Mouse (Mus musculus) cerebellum, postnatal 25 days (tissue): Measurements from ENCODE around the gene Ell.
A peak's percentile ranks its signal among the peaks of the same experiment; 100 is the strongest.

Experiments used
- DNase-seq, 2 experiments: peaks; one replicate each; pipeline ENCODE4 v3.0.0; 2021; ENCODE audit warnings: mixed read lengths in 2 of 2

Gene Ell

DNA sequence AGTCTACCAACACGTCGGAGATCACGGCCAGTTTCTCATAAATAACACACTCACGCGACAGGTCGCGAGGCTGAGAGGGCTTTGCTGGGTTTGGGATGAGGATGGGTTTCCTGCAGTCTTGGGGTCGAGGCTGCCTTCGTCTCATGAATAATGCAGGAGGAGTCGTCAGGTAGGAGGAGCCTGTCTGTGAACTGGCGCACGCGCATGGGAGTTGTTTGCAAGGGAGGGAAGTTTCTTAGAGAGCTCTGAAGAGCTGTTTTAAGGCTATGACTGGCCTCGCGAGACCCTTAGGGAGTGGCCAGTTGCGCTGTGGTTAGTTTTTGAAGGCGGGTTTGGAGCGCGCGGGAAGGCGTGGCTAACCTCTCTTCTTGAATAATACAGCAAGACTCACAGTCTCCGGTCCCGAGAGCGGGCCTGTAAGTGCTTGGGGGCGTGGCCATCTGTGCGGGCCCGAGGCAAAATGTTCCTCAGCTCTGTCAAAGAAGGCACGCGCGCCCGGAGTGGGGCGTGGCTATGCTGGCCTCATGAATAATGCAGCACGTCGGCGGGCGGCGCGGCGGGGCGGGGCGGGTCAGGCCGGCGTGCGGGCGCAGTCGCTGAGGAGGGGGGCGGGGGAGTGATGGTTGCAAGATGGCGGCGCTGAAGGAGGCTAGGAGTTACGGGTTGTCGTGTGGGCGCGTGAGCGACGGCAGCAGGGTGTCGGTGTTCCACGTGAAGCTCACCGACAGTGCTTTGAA is at the start of gene Ell:
TSS of gene Ell (plus strand) at position 381 of the 737 bp plus-strand sequence.
- peak; percentile 99 to 100 for DNase-seq

DNA sequence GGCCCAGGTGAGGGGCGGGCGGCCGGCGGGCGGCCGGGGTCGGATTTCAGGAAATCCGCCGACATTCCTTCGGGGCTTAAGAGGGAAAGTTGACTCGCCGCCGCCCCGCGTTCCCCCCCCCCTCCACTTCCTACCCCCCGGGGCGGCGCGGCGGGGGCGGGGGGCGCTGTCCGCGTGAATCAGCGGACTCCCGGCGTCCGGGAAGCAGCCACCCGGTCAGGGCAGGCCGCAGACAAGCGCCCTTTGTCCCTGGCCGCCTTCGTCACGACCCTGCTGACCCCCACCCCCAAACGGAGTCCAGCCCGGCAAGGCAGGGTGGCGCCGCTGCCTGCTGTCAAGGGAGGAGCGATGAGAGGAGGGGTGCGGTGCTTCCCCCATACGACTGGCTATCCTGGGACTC is 49.7 kb upstream of the Ell start:
- DNase-seq, result no peak

DNA sequence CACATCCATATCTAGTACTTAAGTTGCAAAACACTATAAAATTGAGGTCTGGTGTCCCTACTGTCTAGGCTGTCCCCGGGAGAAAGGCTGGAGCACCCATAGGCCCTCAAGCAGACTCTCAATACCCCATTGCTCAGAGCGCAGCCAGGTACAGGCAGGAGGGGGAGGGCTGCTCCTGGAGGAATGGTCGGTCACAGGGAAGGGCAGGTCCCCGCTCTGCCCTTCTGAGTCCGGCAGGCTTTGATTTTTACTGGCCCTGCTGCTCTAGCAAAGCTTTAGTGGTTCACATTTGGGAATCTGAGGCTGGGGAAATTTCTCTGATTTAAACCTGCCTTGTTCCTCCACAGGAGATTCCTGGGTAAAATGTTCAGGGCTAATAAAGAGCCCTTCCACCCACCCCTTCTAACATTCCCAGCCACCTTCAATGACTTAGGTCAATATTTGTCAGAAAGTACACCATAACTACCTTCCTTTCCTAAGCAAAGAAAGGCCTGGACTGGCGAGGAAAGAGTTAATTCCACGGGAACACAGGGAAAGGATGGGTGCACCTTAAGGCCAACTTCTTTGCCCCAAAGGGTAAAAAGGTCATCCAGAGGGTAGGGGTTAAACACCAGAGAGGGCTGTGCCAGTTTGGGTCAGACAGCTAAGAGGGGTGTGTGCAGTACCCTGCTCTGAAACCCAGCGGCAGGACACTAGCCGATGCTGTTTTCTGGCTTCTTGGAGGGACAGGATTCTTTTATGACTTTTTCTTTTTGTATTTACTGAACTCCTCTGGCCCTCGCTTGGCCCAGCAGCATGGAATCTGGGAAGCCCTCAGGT is 49.0 kb upstream of the Ell start:
- DNase-seq, result no peak

DNA sequence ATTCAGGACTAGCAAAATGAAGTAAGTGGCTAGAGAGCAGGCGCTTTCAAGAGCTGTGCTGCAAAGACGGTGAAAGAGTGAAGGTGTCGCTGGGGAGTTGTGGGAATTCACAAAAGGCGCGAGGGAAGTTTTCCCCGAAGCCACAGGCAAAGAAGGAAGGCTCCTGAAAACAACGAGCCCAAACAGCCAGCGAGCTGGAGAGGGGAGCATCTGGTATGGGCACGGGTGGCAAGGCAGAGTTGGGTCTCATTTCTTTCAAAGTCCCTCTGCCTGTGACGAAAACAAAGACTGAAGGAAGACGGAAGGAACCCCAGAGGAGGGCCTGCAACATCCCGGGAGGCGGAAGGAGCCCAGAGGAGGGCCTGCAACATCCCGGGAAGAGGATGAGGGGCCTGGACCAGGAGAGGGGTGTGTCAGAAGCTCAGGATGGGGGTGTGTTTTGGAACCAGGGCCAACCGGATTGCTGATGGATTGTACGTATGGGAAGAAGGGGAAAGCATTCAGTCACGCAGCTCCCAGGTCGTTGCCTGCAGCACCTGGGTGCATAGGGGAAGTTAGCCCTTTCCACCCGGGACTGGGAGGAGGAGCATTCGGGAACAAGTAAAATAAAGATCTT is 48.3 kb upstream of the Ell start:
- no peak for DNase-seq

DNA sequence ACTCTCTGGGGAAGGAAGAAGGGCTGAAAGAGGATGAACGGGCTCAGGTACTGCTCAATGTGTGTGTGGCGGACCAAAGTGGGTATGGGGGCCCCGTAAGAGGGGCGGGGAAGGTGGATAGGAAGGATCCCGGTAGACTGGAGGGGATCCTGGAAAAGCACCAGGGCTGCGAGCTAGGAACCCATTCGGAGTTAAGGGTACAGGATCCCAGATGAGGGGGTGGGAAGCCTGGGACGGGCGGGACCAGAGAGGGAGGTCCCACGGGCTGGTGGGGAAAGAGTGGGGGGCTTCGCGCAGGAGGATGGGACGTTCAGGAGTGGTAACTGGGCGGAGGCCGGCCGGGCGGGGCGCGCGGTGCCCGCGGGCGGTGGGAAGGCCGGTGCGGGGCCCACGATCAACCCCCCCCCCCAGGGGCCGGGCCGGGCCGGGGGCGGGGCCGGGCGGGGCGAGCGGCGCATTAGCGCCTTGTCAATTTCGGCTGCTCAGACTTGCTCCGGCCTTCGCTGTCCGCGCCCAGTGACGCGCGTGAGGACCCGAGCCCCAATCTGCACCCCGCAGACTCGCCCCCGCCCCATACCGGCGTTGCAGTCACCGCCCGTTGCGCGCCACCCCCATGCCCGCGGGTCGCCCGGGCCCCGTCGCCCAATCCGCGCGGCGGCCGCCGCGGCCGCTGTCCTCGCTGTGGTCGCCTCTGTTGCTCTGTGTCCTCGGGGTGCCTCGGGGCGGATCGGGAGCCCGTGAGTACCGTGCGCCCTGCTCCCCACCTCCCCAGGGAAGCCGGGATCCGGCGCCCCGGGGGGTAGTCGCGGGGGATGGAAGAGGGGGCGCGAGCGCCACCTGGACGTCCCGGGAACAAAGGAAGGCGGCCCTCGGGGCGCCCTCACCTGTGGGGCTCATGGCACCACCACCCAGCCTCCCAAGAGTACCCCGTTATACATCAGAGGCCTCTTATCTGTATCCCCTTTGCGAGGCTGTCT is 46.3 kb upstream of the Ell start, which contains the start of gene Crlf1:
TSS of gene Crlf1 (plus strand) at position 495 of the 977 bp plus-strand sequence.
- DNase-seq, result peak in 1 of 2 experiments; percentile 36

DNA sequence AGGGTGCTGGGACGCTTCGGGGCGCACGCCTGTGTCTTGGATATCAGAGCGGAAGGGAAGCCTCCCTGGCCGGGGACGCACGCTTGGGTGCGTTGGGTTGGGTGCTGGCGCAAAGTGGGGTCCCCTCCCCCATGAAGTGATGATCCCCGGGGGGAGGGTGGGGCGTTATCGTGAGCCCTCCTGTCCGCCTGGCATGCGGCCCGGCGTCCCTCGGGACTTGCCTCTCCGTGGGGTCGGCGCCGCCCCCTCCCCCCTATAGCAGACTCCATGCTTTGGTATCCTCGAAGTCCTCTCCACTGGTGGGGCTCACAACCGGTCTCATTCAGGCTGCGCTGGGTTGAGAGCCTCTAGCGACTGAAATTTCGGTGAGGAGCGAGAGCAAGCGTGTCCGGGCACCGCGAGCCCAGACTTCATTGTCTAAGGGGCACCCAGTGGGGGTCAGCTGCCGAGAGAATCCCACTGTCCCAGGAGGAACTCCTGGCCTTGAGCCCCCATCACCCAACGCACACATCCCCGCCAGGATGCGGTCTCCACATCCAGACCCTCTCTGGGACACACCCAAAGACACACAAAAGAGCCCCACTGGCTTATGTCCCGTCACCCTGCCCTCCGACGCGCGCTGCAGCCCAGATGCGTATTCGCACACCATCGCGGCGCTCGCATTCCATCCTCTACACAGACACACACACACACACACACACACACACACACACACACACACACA is 45.4 kb upstream of the Ell start:
- DNase-seq, result no peak

DNA sequence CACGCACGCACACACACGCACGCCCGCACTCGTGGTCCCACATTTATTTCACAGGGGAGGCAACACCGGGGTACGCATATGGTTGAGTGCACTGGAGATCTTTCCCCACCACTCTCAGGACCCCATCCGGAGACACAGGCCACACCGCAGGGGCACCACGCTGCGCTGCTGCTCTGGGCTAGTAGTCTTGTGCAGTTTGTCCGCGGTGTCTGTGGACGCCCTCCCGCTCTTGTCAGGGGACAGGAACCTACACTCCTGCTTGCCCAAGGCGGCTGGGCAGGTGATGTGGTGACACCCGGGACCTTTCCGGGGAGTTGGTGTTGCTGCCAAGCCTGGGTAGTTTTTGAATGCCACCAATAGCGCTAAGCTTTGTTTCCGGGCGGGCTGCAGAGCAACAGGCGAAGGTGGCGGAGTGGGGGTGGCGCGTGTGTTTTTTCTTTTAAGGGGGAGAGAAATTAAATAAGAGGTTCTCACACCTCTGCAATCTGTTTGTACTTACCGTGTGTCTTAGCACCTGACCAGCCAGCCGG is 44.8 kb upstream of the Ell start:
- no peak for DNase-seq

DNA sequence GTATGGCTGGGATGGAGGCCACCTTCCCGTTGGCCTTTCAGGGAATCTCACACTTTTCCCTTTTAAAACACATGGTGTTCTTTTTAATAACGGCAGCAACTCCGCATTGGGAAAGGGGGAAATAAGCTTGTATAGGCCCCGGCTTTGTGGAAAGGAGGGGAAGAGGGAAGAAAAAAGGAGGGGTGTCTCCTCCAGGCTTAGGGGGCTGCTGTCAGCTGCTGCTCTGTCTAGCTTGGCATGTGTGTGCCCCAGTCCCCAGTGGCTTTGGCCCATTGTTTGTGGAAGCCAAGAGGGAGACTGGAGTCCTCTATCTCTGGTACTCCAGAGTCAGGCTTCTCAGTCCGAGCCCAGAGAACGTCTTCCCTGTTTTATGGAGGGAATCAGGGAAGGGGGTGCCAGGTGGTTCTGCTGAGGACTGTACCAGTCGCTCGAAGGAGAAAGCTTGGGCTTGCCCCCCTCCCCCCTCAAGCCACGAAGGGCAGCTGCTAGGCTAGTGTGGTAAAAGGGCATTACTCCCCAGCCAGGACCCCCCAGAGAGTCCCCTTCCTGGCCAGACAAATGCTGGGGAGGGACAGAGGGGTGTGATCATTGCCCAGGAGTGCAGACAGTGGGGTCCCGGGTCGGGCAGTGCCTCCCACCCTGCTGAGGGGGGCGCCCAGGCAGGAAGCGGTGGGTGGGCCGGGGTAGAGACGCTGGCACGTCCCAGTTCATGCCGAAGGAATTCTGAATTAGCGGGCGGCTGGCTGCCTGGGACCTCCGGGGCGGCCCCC is 44.1 kb upstream of the Ell start:
- DNase-seq, result no peak

DNA sequence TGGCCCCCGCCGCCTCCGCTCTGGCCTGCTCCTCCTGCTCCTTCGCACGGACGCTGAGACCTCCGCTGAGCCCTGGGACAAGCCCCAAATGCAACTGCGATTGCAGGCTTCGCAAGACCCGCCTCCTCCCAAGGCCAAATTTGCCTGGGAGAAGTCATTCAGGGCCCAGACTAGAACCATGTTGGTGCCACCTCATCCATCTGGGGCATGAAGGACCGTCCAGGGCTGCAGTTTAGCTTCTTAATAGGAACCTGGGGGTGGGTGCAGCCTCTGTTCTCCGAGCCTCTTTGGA is 43.5 kb upstream of the Ell start:
- no peak for DNase-seq

DNA sequence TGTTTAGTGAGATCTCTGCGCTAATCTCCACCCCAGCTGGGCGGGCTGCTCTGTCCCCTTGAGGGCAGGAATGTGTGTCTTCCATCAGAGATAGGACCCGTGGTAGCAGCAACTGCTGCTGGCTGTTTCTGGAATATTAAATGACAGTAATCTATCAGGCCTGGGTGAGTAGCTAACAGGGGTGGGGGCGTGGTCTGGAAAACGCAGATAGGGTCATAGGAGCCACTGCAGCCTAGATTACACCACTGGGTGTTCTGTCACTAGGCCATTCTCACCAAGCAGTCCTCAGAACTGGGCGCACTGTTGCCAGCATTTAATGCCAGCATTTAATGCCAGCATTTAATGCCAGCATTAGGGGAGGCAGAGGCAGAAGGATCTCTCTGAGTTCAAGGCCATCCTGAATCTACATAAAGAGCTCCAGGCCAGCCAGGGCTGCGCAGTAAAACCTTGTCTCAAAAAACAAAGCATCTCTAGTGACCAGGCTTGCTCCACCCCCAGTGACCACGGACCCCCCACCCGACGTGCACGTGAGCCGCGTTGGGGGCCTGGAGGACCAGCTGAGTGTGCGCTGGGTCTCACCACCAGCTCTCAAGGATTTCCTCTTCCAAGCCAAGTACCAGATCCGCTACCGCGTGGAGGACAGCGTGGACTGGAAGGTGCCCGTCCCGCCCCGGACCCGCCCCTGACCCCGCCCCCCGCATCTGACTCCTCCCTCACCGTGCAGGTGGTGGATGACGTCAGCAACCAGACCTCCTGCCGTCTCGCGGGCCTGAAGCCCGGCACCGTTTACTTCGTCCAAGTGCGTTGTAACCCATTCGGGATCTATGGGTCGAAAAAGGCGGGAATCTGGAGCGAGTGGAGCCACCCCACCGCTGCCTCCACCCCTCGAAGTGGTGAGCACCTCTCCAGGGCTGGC is 38.6 kb upstream of the Ell start:
- peak; percentile 73 to 86 for DNase-seq

DNA sequence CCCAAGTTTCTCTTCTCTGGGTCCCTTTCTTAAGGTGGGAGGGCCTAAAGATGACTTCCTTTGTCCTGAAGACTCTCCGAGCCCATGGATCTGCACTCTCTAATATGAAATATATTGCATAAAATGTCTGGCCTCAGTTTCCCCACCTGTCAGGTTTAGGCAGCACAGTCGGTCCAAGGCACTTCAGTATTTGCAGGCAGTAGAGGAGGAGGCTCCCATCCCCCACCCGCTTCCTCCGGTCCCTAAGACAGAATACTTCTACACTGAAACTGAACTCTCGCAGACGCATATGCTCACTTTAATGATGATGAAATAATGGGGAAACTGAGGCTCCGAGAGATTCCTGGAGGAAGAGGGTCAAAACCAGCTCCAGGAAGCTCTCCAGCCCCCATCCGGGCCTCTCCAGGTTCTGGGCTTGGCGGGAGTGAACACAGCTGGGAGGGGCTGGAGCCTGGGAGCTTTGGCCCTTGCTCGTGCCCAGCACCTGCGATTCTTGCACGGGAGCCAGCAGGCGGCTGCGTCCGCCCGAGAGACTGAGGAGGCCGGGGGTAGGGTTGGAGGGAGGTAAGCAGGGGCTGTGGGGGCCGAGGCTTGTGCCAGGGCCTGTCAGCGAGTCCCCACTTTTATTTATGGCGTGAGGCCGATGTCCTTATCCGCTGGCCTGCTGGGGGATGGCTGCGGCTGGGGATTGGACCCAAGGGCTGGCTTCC is 37.3 kb upstream of the Ell start:
- DNase-seq, result peak; percentile 65 to 72

DNA sequence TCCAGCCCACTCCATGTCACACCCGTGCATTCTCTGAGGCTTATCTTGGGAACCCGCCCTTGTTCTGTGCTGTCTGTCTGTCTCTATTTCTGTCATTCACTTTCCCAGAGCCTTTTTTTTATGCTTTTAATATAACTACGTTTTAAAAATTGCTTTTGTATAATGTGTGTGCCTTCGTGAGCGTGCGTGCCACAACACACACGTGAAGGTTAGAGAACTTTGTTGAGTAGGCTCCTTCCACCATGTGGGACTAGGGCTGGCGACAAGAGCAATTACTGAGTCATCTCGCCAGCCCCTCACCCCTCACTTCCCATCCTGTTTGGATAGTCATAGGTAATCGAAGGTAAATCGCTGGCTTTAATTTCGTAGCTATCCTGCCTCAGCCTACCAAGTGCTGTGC is 36.7 kb upstream of the Ell start:
- no peak for DNase-seq

DNA sequence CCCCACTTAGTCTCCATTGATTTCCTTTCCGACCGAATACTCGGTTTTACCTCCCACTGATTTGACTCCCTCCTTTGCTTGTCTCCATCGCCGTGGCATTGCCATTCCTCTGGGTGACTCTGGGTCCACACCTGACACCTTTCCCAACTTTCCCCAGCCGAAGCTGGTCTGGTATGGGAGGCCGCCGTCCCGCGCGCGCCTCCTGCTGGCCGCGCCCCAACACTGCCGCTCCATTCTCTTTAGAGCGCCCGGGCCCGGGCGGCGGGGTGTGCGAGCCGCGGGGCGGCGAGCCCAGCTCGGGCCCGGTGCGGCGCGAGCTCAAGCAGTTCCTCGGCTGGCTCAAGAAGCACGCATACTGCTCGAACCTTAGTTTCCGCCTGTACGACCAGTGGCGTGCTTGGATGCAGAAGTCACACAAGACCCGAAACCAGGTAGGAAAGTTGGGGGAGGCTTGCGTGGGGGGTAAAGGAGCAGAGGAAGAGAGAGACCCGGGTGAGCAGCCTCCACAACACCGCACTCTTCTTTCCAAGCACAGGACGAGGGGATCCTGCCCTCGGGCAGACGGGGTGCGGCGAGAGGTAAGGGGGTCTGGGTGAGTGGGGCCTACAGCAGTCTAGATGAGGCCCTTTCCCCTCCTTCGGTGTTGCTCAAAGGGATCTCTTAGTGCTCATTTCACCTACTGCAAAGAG is 36.1 kb upstream of the Ell start:
- DNase-seq, result peak; percentile 83 to 88

DNA sequence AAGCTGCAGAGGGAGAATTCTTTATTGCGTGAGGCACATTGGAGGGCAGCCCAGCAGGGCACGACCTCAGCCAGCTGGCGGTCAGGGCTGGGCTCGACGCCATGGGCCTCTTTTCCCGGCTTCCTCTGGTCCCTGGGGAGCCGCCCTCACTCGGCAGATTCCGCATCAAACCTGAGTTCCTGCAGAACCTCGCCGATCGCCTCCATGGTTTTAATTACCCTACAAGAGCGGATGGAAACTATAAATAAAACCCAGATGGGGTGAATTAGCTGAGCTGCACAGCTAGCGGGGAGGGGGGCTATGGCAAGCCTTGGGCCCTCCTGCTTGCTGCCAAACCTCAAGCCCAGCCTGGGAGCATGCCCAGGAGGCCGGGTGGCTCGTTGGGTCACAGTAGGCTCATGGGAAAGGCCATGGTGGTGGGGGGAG is 35.0 kb upstream of the Ell start:
- DNase-seq, result peak; percentile 58 to 68

DNA sequence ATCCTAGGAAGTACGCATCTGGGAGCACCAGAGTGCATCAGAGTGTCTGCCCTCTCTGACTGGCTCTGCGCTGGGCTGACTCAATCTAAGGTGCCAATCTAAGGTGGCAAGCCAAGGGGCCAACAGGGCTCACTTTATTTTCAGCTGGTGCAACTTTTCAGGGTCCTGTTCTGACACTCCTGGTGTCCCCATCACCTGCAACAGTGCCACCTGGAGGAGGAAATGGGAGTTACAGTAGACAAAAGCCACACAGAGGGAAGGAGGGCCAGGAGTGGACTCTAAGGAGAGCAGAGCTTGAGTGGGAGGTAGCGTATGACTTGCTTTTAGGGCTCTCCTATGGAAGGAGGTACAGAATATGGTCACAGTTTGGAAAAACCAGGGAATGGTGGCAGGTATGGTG is 34.4 kb upstream of the Ell start:
- peak; percentile 82 to 93 for DNase-seq

DNA sequence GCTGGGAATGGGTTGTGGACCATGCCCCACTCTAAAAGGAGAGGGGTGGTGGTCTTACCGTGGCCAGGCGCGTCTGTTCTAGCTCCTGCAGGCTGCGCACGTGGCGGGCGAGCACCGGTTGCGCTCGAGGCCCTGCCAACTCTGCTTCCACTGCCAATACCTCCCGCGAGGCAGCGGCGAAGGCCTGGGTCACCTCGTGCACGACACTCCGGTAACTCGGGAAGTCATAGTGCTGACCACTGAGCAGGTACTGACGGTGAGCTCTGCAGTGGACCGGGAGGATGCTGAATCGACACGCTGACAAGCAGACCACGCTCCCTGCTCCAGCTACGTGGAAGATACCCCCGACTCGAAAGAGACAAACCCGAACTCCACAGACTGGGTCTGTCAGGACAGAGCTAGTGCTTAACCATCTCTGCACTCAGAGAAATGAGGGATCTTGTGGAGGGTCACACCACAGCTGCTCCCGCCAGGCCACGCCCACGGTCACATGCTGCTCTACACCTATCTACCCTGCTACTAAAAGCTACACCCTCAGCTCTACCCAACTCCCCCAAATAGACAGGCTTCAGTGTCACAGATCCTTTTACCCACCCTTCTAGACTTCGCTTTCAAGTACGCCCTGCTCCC is 33.4 kb upstream of the Ell start:
- DNase-seq, result peak in 1 of 2 experiments; percentile 56

DNA sequence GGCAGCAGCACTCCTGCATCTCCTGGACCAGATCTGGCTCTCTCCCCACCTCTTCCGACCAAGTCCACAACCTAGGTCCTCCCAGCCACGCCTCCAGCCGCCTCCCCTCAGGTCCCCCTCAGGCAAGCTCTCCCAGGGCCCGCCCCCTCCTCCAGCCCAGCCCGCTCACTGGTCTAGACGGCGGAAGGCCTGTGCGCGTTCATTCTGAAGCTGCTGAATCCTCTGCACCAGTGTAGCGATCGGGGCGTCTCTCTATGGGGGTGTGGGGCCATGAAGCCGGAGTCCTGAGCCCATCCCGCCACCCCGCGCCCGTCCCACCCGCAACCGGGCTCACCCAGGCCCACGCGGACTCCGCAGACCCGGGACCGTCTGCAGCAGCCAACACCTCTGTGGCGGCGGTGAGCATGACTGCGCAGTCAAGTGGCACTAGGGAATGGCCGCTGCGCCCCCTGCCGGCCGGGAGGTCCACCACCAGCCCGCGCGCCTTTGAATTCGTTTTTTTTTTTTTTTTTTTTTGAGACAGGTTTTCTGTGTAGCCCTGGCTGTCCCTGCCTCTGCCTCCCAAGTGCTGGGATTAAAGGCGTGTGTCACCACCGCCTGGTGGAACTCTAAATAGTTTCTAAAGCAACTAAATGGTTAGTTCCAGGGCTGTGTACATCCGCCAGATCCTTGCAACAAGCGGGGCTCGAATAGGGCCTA is 32.8 kb upstream of the Ell start, which contains the start of gene Rex1bd:
TSS of gene Rex1bd (minus strand) at position 425 of the 699 bp plus-strand sequence.
- peak; percentile 97 for DNase-seq
